Comparison of ENCODE assay signal across 20 mouse cellular contexts in genomic region chr2:174662593-174662992, GRCm38 (mm10). TPM values are rescaled to one million over a fixed set of nuclear protein-coding genes. Genes with fewer than 3 reads are reported as not detected.
"Had no signal": no experiment of that assay in that cellular context is flagged by ENCODE, and none has a peak within 500 bp of the region (broad histone marks: within the 10 kb centered on the region; RNA-seq: fewer than 3 reads in every experiment).

No protein-coding gene starts in this region.

- H3K4me2 ChIP-seq: lung, embryonic 14.5 days; midbrain, embryonic 12.5 days; neural tube, embryonic 13.5 days; neural tube, embryonic 15.5 days had no signal

- H3K4me3 ChIP-seq: midbrain, embryonic 10.5 days; midbrain, embryonic 12.5 days; myocyte; neural tube, embryonic 13.5 days; neural tube, embryonic 15.5 days had no signal

- H3K27ac ChIP-seq: midbrain, embryonic 10.5 days; midbrain, embryonic 12.5 days; neural tube, embryonic 13.5 days; neural tube, embryonic 15.5 days had no signal

- H3K9ac ChIP-seq: lung, embryonic 14.5 days; midbrain, embryonic 12.5 days; neural tube, embryonic 13.5 days; neural tube, embryonic 15.5 days had no signal

- H3K9me3 ChIP-seq: midbrain, embryonic 10.5 days; midbrain, embryonic 12.5 days; neural tube, embryonic 13.5 days; neural tube, embryonic 15.5 days had no signal

- DNase-seq: lung, embryonic 14.5 days; lung, postnatal 10 days; lung, postnatal 4 days; midbrain, embryonic 14.5 days; retina, postnatal 1 day; right cerebral cortex, adult 18-20 months; right cerebral cortex, postnatal 25 days; right cerebral cortex, postnatal 4 days; spleen, adult 18-20 months; thymus, adult 18-20 months; thymus, postnatal 14 days; thymus, postnatal 36 days had no signal

- H3K36me3 ChIP-seq: midbrain, embryonic 10.5 days; midbrain, embryonic 12.5 days; neural tube, embryonic 13.5 days; neural tube, embryonic 15.5 days had no signal

- H3K4me1 ChIP-seq: midbrain, embryonic 10.5 days; midbrain, embryonic 12.5 days; neural tube, embryonic 15.5 days had no signal

- H3K27me3 ChIP-seq: midbrain, embryonic 12.5 days; neural tube, embryonic 13.5 days; neural tube, embryonic 15.5 days had no signal

- ATAC-seq: midbrain, embryonic 16.5 days had no signal

RNA-seq across cellular contexts. Expression of gene Zfp831, which starts 19.3 kb away (rescaled TPM):
- polyA plus RNA-seq: lung, embryonic 14.5 days; lung, embryonic 16.5 days; midbrain, embryonic 10.5 days; midbrain, embryonic 14.5 days; midbrain, embryonic 16.5 days; myocyte; neural tube, embryonic 11.5 days; neural tube, embryonic 13.5 days had no signal
